ENCODE assay signal across 22 mouse cellular contexts in the genomic region with DNA sequence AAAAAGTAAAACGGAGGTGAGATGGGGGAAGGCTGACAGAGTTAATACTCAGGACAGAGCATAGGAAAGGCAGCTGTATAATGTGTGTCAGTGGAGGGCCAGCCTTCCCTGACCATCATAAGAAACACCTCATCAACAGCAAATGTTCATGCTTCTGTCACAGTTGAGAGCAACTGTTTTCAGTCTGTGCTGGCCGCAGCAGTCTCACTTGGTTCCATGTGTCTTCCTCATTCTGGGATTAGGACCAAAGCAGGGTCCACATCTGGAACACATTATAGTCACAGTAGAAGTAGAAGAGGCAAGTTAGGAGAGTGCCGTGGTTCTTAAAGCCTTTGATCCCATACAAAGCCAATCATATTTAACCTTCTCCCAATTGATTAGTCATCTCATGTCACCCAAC.
DNase-seq lines count a peak whose midpoint lies in the region; ATAC-seq and TF ChIP-seq lines count a peak whose summit lies in the region.
"Had no signal": no experiment of that assay in that cellular context is flagged by ENCODE, and none has a peak within 500 bp of the region (broad histone marks: within the 10 kb centered on the region; RNA-seq: fewer than 3 reads in every experiment).

No protein-coding gene starts in this region.

- no peak overlapping the region for H3K4me2 ChIP-seq in limb, embryonic 14.5 days (replicated peaks; ENCODE audit: low read depth, low read length, severe bottlenecking)
- H3K4me2 ChIP-seq: forebrain, embryonic 13.5 days; hindbrain, embryonic 14.5 days; liver, embryonic 11.5 days; midbrain, embryonic 11.5 days had no signal

- no peak overlapping the region for H3K4me3 ChIP-seq in gastrocnemius, adult 2 months
- no peak overlapping the region for H3K4me3 ChIP-seq in limb, embryonic 14.5 days (replicated peaks; ENCODE audit: low read length)
- H3K4me3 ChIP-seq: erythroblast, embryonic 14.5 days; forebrain, embryonic 13.5 days had no signal

- H3K27ac ChIP-seq in gastrocnemius, adult 2 months = no peak overlapping the region
- H3K27ac ChIP-seq in limb, embryonic 14.5 days (replicated peaks; ENCODE audit: low read depth, low read length) = no peak overlapping the region
- H3K27ac ChIP-seq: forebrain, embryonic 13.5 days; hindbrain, embryonic 14.5 days; macrophage had no signal

- H3K4me1 ChIP-seq in limb, embryonic 14.5 days (ENCODE audit: control insufficient read depth, insufficient read depth, low read length) = peaks cover 36% of the 10 kb centered on the region
- H3K4me1 ChIP-seq: forebrain, embryonic 13.5 days had no signal

- no peaks in the 10 kb centered on the region for H3K27me3 ChIP-seq in limb, embryonic 14.5 days (ENCODE audit: control insufficient read depth, insufficient read depth, low read length)
- H3K27me3 ChIP-seq: forebrain, embryonic 13.5 days had no signal

- peak; percentile 72; the same call in 1 of the 2 replicates for ATAC-seq in limb, embryonic 14.5 days (ENCODE audit: low FRiP score, low read depth)
- ATAC-seq: forebrain, embryonic 13.5 days; intestine, embryonic 16.5 days had no signal

- intact Hi-C loops in gastrocnemius, adult 2 months (cut with DNase I) = no loop called here
- intact Hi-C loops in gastrocnemius, postnatal 36 days (cut with DNase I) = no loop called here
- intact Hi-C loops in left cerebral cortex, postnatal 10 days (cut with DNase I) = no loop called here

- no peaks in the 10 kb centered on the region for H3K36me3 ChIP-seq in limb, embryonic 14.5 days (ENCODE audit: control insufficient read depth, insufficient read depth, low read length)

- WGBS in limb, embryonic 14.5 days = 23% methylated on average over 3 of the region's 3 CpGs

- no peaks in the 10 kb centered on the region for H3K9me3 ChIP-seq in limb, embryonic 14.5 days (ENCODE audit: control insufficient read depth, low read length)
- H3K9me3 ChIP-seq: forebrain, embryonic 13.5 days had no signal

- TF ChIP-seq POLR2A in limb, embryonic 14.5 days (IDR thresholded peaks at IDR 0.05; ENCODE audit: borderline replicate concordance, extremely low read depth, insufficient read depth, insufficient read length) = no peak

- TF ChIP-seq CTCF in gastrocnemius, adult 2 months (IDR thresholded peaks at IDR 0.05) = no peak

- H3K9ac ChIP-seq in limb, embryonic 14.5 days (ENCODE audit: low read depth, low read length, severe bottlenecking) = no peak overlapping the region
- H3K9ac ChIP-seq: forebrain, embryonic 13.5 days; hindbrain, embryonic 14.5 days had no signal

- DNase-seq in gastrocnemius, adult 2 months = peak; percentile 26
- no peak for DNase-seq in gastrocnemius, postnatal 36 days
- peak; percentile 35 for DNase-seq in NIH3T3 (ENCODE audit: low read depth)
- DNase-seq in forelimb bud, embryonic 11.5 days (ENCODE audit: low read depth, low spot score) = peak; percentile 70
- peak; percentile 80 for DNase-seq in limb, embryonic 14.5 days (ENCODE audit: low spot score)
- DNase-seq in left cerebral cortex, postnatal 10 days (ENCODE audit: extremely low spot score in 1 of 2, low spot score in 2 of 2) = no peak
- no peak for DNase-seq in layer of hippocampus, adult 18-20 months (ENCODE audit: low spot score in 2 of 2)
- DNase-seq in thymus, postnatal 0 days (ENCODE audit: low spot score) = no peak
- DNase-seq: B cell, adult 2 months; cerebellum, adult 9-11 months; heart, adult 18-20 months; heart, postnatal 36 days; kidney, postnatal 4 days; retina, postnatal 1 day; thymus, postnatal 36 days had no signal

Comparison
In these comparisons a context has a peak if more than half of its experiments do, and no peak if none do; other contexts are left out.
1. DNase-seq: peak in gastrocnemius, adult 2 months (single experiment), NIH3T3 (single experiment), forelimb bud, embryonic 11.5 days (single experiment) and limb, embryonic 14.5 days (single experiment); none in gastrocnemius, postnatal 36 days (0 of 2), left cerebral cortex, postnatal 10 days (0 of 2), layer of hippocampus, adult 18-20 months (0 of 2) and thymus, postnatal 0 days (single experiment).